Mouse (Mus musculus) ES-Bruce4 (cell line): ENCODE results near the gene Med18.

ENCODE experiments used
- EP300 ChIP-seq: IDR thresholded peaks from 2 replicates; pipeline ENCODE4 v1.6.1; 2011; ENCODE audit warnings: low read depth, low read length; ENCODE audit not compliant: insufficient read depth
- POLR2A ChIP-seq: IDR thresholded peaks from one replicate; pipeline ENCODE4 v1.8.1; 2011; ENCODE audit warnings: low read length; ENCODE audit not compliant: insufficient read depth

DNA sequence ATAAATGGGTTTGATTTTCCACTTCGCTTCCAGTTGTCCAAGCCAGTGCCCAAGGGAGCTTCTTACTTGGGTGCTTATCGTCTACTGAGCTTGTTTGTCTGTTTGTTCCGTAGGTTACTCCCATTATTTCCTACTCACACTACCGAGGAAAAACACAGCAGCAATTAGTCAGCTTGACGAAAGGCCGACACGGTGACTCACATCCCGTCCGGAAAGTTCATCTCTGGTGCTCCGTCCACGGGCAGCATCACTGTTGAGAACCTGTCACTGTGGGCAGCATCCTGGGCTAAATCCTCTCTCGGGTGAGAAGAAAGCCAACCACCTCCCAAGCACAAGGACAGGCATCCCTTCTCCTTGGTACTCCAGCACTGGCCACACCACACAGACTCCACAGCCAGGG is 17.6 kb downstream of the Med18 start:
- no peak for TF ChIP-seq EP300
- TF ChIP-seq POLR2A = no peak
